Mouse (Mus musculus) fat pad, adult 2 months (tissue): Measurements from ENCODE around the gene Vps54.
"Not testable (repeated sequence)": the region's sequence is repeated elsewhere in the genome, so short reads cannot be mapped to it uniquely, and the experiment has no call there.

Source experiments
- DNase-seq: peaks from one replicate; pipeline ENCODE4 v3.0.0-alpha.2; 2011; ENCODE audit warnings: low read depth, low spot score; ENCODE audit errors: extremely low read depth

The Vps54 gene

GRCm38 (mm10) chr11:21239021-21239661 is at the start of gene Vps54:
Gene Vps54 (plus strand): TSS chr11:21239281.
- DNase-seq = no peak

- not testable (repeated sequence) for DNase-seq
These were observed 47.3 kb upstream of the Vps54 start for GRCm38 (mm10) chr11:21191821-21192220.

- peak; percentile 54 for DNase-seq
These were observed 44.2 kb upstream of the Vps54 start for GRCm38 (mm10) chr11:21194851-21195250.

DNA sequence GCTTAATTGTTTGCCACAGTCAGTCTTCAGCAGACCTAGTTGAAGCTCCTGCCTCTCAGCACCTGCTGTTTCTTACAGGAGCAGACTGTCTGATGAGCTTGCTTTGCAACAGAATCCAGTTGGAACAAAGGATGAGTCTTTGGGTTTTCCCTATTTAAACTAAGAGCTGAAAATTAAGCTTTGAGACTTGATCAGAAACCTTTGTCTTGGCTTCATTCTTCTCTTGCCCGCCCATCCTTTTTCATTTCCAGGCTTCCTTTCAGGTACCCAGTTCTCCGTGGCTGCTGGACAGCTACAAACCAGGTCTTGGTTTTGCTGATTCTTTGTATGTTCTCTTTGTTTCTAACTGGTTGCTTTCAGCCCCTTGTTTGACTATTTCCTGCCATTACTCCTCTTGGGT is 30.0 kb upstream of the Vps54 start:
- DNase-seq = no peak

GRCm38 (mm10) chr11:21209701-21210100 is 29.4 kb upstream of the Vps54 start:
- DNase-seq = not testable (repeated sequence)

DNA sequence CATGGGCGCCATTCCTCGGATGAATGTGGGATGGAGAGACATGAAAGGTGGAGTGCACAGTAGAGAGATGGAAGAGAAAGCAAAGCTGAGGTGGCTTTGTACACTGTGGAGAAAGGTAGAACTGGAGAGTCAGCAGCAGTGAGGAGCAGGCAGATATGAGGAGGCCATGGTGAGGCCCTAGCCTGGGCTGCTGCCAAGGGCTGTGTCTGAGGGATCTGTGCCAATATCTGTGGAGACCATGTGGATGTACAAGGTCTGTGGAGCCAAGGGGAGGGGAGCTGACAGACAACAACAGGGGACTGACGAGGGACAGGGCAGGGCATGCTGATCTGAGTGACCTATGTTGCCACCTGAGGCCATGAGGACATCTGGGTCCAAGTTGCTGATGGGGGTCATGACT is 21.7 kb upstream of the Vps54 start:
- DNase-seq = no peak

- DNase-seq = no peak
These were observed 19.8 kb upstream of the Vps54 start for GRCm38 (mm10) chr11:21219281-21219680.

DNA sequence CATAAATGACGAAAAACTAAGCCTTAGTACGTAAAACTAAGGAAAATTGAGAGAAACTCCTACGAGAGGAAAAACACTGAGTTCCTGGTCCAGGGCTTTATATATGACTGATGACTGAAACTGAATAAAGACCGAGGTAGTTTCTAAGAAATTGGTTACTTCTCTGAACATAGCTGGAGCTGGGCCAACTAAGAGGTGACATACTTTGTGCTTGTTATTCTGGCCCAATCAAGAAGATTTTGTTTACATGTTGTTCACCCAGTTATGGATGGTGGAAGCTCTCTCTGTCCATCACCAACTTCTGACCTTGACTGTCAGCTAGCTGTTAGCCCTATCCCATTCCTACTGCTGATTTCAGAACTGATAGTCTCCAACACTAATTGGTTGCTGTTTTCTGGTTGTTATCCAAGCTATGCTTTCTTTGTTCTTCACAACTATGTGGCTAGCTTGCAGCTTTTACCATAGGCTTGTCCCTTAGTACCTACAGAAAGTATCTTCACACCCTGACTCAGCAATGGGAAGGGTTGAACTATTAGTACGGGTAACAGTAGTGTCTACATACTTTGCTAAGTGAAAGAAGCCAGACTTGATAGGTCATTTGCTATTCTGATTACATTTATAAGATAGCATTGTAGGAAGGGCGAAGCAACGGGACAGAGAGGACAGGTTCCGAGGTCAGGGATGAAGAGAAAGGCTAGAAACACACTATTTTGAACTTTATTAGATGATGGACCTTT is 19.1 kb upstream of the Vps54 start:
- no peak for DNase-seq

GRCm38 (mm10) chr11:21220754-21221153 is 18.3 kb upstream of the Vps54 start:
- DNase-seq = no peak

GRCm38 (mm10) chr11:21221396-21221795 is 17.7 kb upstream of the Vps54 start:
- DNase-seq = no peak

GRCm38 (mm10) chr11:21222606-21223207 is 16.4 kb upstream of the Vps54 start:
- no peak for DNase-seq

DNA sequence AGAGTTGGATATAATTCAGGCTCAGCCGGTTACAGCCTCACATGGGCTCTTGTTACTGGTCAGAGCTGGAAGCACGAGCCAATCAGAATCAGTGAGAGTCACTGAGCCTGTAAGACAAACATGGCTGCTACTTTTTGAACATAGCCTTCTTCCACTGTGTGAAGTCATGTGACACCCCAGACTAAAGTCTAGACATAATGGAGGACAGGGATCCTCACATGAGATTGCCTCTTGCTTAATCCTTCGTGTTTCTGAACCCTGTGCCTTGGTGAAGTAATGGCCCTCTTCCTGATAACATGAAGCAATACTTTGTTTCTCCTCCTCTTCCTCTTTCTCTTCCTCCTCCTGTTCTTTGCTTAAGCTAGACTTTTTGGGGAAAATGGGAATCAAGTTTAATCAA is 15.5 kb upstream of the Vps54 start:
- DNase-seq = no peak

- no peak for DNase-seq
These were observed 15.0 kb upstream of the Vps54 start for GRCm38 (mm10) chr11:21224041-21224440.

DNA sequence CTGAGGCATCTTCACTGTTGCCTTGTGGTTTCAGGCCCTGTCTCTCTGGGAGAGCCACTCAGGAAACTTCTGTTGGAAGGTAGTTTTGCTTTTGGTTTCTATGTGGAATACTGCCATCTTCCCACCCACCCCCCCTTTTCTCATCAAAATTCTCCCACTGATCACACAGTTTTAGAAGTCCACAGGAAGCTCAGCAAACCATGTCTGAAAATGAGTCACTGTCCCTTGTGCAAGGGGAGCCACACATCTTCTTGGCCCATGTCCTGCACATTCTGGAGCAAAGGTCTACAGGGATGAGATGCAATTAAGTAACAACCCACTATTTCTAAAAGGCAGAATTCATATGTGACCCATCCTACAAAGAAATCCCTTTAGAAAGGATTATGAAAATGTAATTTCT is 14.6 kb upstream of the Vps54 start:
- DNase-seq = no peak

GRCm38 (mm10) chr11:21224983-21225382 is 14.1 kb upstream of the Vps54 start:
- no peak for DNase-seq

DNA sequence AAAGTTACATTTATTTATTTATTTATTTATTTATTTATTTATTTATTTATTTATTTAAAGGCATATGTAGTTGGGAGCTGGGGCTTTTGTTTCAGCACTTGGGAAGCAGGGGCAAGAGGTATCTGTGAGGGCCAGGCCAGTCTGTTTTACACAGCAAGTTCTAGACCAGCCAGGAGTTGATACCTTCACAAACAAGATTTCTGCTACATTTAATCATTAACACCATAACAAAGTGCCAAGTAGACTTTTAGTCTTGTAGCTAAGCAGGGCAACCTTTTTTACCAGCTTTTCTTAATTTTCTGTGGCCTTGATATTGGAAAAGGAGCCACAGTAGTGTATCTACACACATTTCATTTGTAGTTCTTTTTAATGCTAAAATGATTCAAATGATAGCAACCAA is 3.7 kb upstream of the Vps54 start:
- no peak for DNase-seq

DNA sequence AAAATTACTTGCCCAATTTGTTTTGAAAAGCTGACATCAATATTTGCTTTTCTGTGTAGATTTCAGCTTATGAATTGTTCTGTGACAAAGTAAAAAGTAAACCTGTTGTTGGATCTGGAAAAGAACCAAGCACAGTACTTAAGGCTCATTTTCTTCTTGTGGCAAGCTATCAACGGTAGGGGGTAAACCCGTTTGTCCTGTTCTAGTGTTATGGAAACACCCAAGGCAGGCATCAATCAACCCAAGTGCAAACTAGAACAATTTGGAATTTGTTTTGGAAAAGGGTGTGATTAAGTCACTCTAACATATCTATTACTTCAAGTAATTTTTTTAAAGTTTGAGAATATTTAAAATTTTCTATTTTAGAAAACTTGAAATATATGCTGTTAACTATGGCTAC is 3.3 kb upstream of the Vps54 start:
- peak; percentile 88 for DNase-seq

- DNase-seq = no peak
These were observed 2.1 kb upstream of the Vps54 start for GRCm38 (mm10) chr11:21236996-21237395.

DNA sequence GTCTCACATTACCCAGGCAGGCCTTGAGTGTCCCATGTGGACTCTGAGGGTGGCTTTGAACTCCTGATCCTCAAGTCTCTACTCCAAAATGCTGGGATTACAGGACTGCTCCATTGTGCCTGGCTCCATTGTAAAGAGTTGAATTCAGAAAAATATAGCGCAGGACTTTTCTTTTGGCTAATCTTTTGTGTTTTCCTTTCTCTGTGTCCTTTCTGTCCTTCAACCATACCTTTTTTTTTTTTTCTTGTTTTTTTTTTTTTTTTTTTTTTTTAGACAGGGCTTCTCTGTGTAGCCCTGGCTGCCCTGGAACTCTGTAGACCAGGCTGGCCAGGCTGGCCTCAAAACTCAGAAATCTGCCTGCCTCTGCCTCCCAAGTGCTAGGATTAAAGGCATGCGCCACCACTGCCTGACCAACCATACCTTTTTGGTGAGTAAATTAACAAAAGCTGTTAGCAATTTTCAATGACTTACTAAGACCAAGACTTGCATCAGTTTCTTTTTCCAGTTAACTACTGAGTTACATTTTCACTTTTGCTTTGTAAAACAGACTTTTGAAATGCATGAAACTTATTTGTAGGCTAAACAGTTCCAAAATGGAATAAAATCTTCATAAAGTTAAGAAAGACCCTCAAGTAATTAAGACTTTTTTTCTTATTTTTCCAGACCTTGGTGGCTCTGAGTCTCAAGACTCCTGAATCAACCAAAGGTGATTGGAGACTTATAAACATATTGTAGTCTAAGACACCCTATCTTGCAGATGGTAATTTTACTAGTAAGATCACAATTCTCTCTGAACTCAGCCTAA is 1.4 kb upstream of the Vps54 start:
- DNase-seq = no peak

DNA sequence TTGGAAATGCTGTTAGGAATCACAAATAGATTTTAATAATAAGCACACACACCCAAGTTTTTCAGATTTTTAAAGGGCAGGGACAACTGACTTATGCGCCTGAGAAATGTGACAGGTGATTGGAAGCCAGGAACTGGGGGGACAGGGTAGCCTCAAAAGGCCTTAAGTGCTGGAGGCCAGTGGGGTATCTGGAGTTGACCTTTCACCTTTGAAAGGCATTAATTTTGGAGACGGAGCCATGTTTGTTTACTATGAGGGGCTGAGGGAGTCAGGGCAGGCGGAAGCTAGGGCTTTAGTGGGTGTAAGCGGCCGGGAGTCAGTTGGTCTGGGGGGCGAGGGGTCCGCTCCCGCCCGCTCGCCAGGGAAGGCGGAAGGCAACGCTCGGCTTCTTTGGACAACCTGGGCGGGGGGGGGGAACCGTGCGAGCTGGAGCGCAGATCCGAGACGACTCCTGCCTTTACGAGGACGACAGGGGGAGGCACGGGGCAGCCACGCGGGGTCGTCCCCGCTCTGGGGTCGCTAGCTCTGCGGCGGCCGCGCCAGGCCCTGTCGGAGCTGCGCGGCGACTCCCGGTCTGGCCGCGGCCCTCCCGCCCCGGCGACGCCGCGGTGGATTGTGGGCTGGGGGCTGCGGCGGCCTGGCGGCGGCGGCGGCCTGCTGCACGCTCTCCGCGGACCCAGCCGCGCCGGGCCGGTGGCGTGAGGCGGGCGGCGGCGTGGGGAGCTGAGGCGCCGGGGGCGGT is 631 bp upstream of the Vps54 start:
- no peak for DNase-seq
